Mouse (Mus musculus) G1E (cell line): ENCODE results near the gene H3f3b.

Source experiments
- CTCF ChIP-seq: IDR thresholded peaks from 2 replicates; pipeline ENCODE4 v1.5.1; 2012; ENCODE audit warnings: low read depth, low read length, inconsistent platforms, mixed read lengths
- GATA1 ChIP-seq: IDR thresholded peaks from 2 replicates; pipeline ENCODE4 v1.6.1; 2012; ENCODE audit warnings: borderline replicate concordance, low read length, inconsistent platforms, mixed read lengths
- GATA2 ChIP-seq: IDR thresholded peaks from 2 replicates; pipeline ENCODE4 v1.6.1; 2012; ENCODE audit warnings: low read depth, low read length, inconsistent platforms, borderline replicate concordance

- TF ChIP-seq CTCF (peak; percentile 13; the same call in 1 of the 2 replicates), GATA2 (no peak), GATA1 (no peak)
Observed at GRCm38 (mm10) chr11:116004840-116005700, 22.7 kb downstream of the H3f3b start.
